Comparison of ENCODE assay signal across 10 mouse cellular contexts in the genomic region with DNA sequence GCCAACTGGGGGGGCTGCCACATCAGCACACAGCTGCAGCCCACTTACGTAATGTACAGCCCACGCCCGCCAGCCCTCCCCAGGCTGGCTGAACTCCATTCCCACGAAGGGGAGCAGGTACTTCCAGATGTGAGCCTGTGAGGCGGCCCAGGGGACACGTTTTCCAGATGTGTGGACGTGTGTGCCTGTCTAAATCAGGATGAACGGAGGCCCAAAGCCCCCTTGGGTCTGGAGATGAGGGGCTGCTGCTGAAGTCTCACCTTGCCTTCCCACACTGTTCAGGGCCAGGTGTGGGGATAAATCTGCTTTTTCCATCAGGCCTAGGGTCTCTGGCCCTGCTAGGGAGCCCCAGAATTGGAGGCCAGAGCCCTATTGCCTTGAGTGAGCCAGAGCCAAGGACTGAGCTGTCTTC. TPM values are rescaled to one million over a fixed set of nuclear protein-coding genes. Genes with fewer than 3 reads are reported as not detected.
A peak's percentile ranks its signal among the peaks of the same experiment; 100 is the strongest.
DNase-seq lines count a peak whose midpoint lies in the region; ATAC-seq lines count a peak whose summit lies in the region.
"Had no signal": no experiment of that assay in that cellular context is flagged by ENCODE, and none has a peak within 500 bp of the region (broad histone marks: within the 10 kb centered on the region; RNA-seq: fewer than 3 reads in every experiment).

No protein-coding gene starts in this region.

- H3K36me3 ChIP-seq in midbrain, embryonic 11.5 days (ENCODE audit: control insufficient read depth, insufficient read depth, low read length) = no peaks in the 10 kb centered on the region
- no peaks in the 10 kb centered on the region for H3K36me3 ChIP-seq in midbrain, embryonic 14.5 days (ENCODE audit: control insufficient read depth, insufficient read depth, low read length)
- no peaks in the 10 kb centered on the region for H3K36me3 ChIP-seq in hindbrain, embryonic 15.5 days
- peaks cover 50% of the 10 kb centered on the region for H3K36me3 ChIP-seq in stomach, embryonic 14.5 days (ENCODE audit: control insufficient read depth, insufficient read depth, low read length)
- H3K36me3 ChIP-seq: midbrain, embryonic 15.5 days had no signal

- peak overlapping the region; percentile 33; the same call in 1 of the 2 replicates for H3K9ac ChIP-seq in midbrain, embryonic 11.5 days (ENCODE audit: low read length)
- H3K9ac ChIP-seq in midbrain, embryonic 14.5 days (replicated peaks; ENCODE audit: low read length) = no peak overlapping the region
- H3K9ac ChIP-seq in hindbrain, embryonic 15.5 days = no peak overlapping the region
- H3K9ac ChIP-seq in stomach, embryonic 14.5 days (replicated peaks; ENCODE audit: low read depth, low read length) = peak overlapping the region; percentile 49
- H3K9ac ChIP-seq: midbrain, embryonic 15.5 days had no signal

- intact Hi-C loops in heart, postnatal 36 days (cut with DNase I) = no loop called here

- H3K4me1 ChIP-seq in midbrain, embryonic 11.5 days (ENCODE audit: control insufficient read depth, insufficient read depth, low read length) = peaks cover 22% of the 10 kb centered on the region
- peaks cover 9% of the 10 kb centered on the region for H3K4me1 ChIP-seq in midbrain, embryonic 14.5 days (ENCODE audit: control insufficient read depth, insufficient read depth, low read length)
- H3K4me1 ChIP-seq in hindbrain, embryonic 15.5 days (replicated peaks) = peaks cover 24% of the 10 kb centered on the region
- peaks cover 48% of the 10 kb centered on the region for H3K4me1 ChIP-seq in stomach, embryonic 14.5 days (ENCODE audit: control insufficient read depth, insufficient read depth, low read length)

- no peak overlapping the region for H3K4me3 ChIP-seq in midbrain, embryonic 11.5 days (ENCODE audit: low read depth, low read length)
- H3K4me3 ChIP-seq in midbrain, embryonic 14.5 days (replicated peaks; ENCODE audit: low read depth, low read length) = no peak overlapping the region
- H3K4me3 ChIP-seq in hindbrain, embryonic 15.5 days = no peak overlapping the region
- H3K4me3 ChIP-seq in stomach, embryonic 14.5 days (ENCODE audit: low read depth, low read length) = no peak overlapping the region
- H3K4me3 ChIP-seq: midbrain, embryonic 15.5 days had no signal

- no peak overlapping the region for H3K4me2 ChIP-seq in midbrain, embryonic 11.5 days
- H3K4me2 ChIP-seq in midbrain, embryonic 14.5 days (ENCODE audit: low read length) = no peak overlapping the region
- no peak overlapping the region for H3K4me2 ChIP-seq in hindbrain, embryonic 15.5 days
- H3K4me2 ChIP-seq in stomach, embryonic 14.5 days (replicated peaks; ENCODE audit: low read depth, low read length) = no peak overlapping the region

- no peak for ATAC-seq in midbrain, embryonic 11.5 days (ENCODE audit: low FRiP score)
- no peak for ATAC-seq in midbrain, embryonic 14.5 days (ENCODE audit: low FRiP score, low TSS enrichment)
- ATAC-seq in hindbrain, embryonic 15.5 days (ENCODE audit: low FRiP score, low read depth) = no peak
- no peak for ATAC-seq in stomach, embryonic 14.5 days (ENCODE audit: insufficient number of reproducible peaks, insufficient read depth, low FRiP score, low read depth)

- H3K27ac ChIP-seq in midbrain, embryonic 11.5 days (ENCODE audit: low read depth, low read length) = no peak overlapping the region
- H3K27ac ChIP-seq in midbrain, embryonic 14.5 days (replicated peaks; ENCODE audit: low read depth, low read length) = no peak overlapping the region
- H3K27ac ChIP-seq in hindbrain, embryonic 15.5 days (replicated peaks) = 0 out of 2 replicates have a peak overlapping the region, but pooled peaks have one; percentile 7
- peak overlapping the region; percentile 77 for H3K27ac ChIP-seq in stomach, embryonic 14.5 days (ENCODE audit: low read length)
- H3K27ac ChIP-seq: midbrain, embryonic 15.5 days had no signal

- H3K27me3 ChIP-seq in midbrain, embryonic 11.5 days (ENCODE audit: control insufficient read depth, insufficient read depth, low read length) = no peaks in the 10 kb centered on the region
- H3K27me3 ChIP-seq in midbrain, embryonic 14.5 days (ENCODE audit: control insufficient read depth, insufficient read depth, low read length) = no peaks in the 10 kb centered on the region
- H3K27me3 ChIP-seq in hindbrain, embryonic 15.5 days = no peaks in the 10 kb centered on the region
- H3K27me3 ChIP-seq in stomach, embryonic 14.5 days (ENCODE audit: control insufficient read depth, insufficient read depth, low read length) = no peaks in the 10 kb centered on the region
- H3K27me3 ChIP-seq: midbrain, embryonic 15.5 days had no signal

- no peaks in the 10 kb centered on the region for H3K9me3 ChIP-seq in midbrain, embryonic 11.5 days (ENCODE audit: control insufficient read depth, low read length)
- H3K9me3 ChIP-seq in midbrain, embryonic 14.5 days (ENCODE audit: control insufficient read depth, low read length) = no peaks in the 10 kb centered on the region
- no peaks in the 10 kb centered on the region for H3K9me3 ChIP-seq in hindbrain, embryonic 15.5 days
- H3K9me3 ChIP-seq in stomach, embryonic 14.5 days (ENCODE audit: control insufficient read depth, low read depth, low read length) = no peaks in the 10 kb centered on the region
- H3K9me3 ChIP-seq: midbrain, embryonic 15.5 days had no signal

- peak; percentile 95 for DNase-seq in heart, adult 11 months
- no peak for DNase-seq in heart, postnatal 36 days
- no peak for DNase-seq in midbrain, embryonic 11.5 days (ENCODE audit: low spot score, missing footprints)
- DNase-seq in midbrain, embryonic 14.5 days = no peak
- no peak for DNase-seq in frontal cortex, adult 2 months (ENCODE audit: extremely low spot score in 1 of 2, low spot score in 1 of 2)
- DNase-seq in frontal cortex, postnatal 14 days (ENCODE audit: low spot score in 2 of 2) = no peak

- 79% methylated on average over 8 of the region's 8 CpGs for WGBS in midbrain, embryonic 11.5 days
- WGBS in midbrain, embryonic 14.5 days = 84% methylated on average over 8 of the region's 8 CpGs
- WGBS in hindbrain, embryonic 15.5 days = 81% methylated on average over 8 of the region's 8 CpGs
- 52% methylated on average over 8 of the region's 8 CpGs for WGBS in stomach, embryonic 14.5 days

RNA-seq across cellular contexts. Expression of gene Tnnt3, which starts 11.9 kb away (rescaled TPM):
- total RNA-seq in heart, postnatal 36 days (2021) = under 1 TPM; 0.61 to 0.68 TPM
- 0.77 and 2.0 TPM in 2 replicates for polyA plus RNA-seq in midbrain, embryonic 11.5 days (2014; fragmentation: Nextera tagmentation; extraction: Ambion mirVana)
- 1.1 TPM in 1 of 2 replicates, not detected in the other for polyA plus RNA-seq in midbrain, embryonic 14.5 days (2014; fragmentation: Nextera tagmentation; extraction: Ambion mirVana)
- 3.3 and 3.6 TPM in 2 replicates for polyA plus RNA-seq in hindbrain, embryonic 15.5 days (2015; fragmentation: Nextera tagmentation; extraction: Ambion mirVana)
- polyA plus RNA-seq in stomach, embryonic 14.5 days (2014; fragmentation: Nextera tagmentation; extraction: Ambion mirVana) = 2.2 and 2.6 TPM in 2 replicates
- polyA plus RNA-seq in frontal cortex, adult 2 months (2012; rRNA removed) = 0.50 and 1.8 TPM in 2 replicates
- polyA plus RNA-seq: liver, adult 2 months had no signal

RNA-seq across cellular contexts. Expression of gene Lsp1, which starts 26.1 kb away (rescaled TPM):
- total RNA-seq in heart, postnatal 36 days (2021) = 10 to 100 TPM; 31.7 to 40.4 TPM
- 11.1 and 13.1 TPM in 2 replicates for polyA plus RNA-seq in midbrain, embryonic 11.5 days (2014; fragmentation: Nextera tagmentation; extraction: Ambion mirVana)
- 2.7 and 8.0 TPM in 2 replicates for polyA plus RNA-seq in midbrain, embryonic 14.5 days (2014; fragmentation: Nextera tagmentation; extraction: Ambion mirVana)
- 4.5 and 7.6 TPM in 2 replicates for polyA plus RNA-seq in hindbrain, embryonic 15.5 days (2015; fragmentation: Nextera tagmentation; extraction: Ambion mirVana)
- 194 and 211 TPM in 2 replicates for polyA plus RNA-seq in stomach, embryonic 14.5 days (2014; fragmentation: Nextera tagmentation; extraction: Ambion mirVana)
- 11.0 and 11.2 TPM in 2 replicates for polyA plus RNA-seq in frontal cortex, adult 2 months (2012; rRNA removed)

RNA-seq across cellular contexts. Expression of gene Tnni2, which starts 45.1 kb away (rescaled TPM):
- total RNA-seq in heart, postnatal 36 days (2021) = 1 to 10 TPM; 1.6 to 3.4 TPM
- 0.47 and 0.96 TPM in 2 replicates for polyA plus RNA-seq in midbrain, embryonic 11.5 days (2014; fragmentation: Nextera tagmentation; extraction: Ambion mirVana)
- polyA plus RNA-seq in midbrain, embryonic 14.5 days (2014; fragmentation: Nextera tagmentation; extraction: Ambion mirVana) = not detected in 2 replicates
- 0.79 and 1.4 TPM in 2 replicates for polyA plus RNA-seq in hindbrain, embryonic 15.5 days (2015; fragmentation: Nextera tagmentation; extraction: Ambion mirVana)
- 4.6 and 5.8 TPM in 2 replicates for polyA plus RNA-seq in stomach, embryonic 14.5 days (2014; fragmentation: Nextera tagmentation; extraction: Ambion mirVana)
- polyA plus RNA-seq in frontal cortex, adult 2 months (2012; rRNA removed) = 1.7 and 2.0 TPM in 2 replicates
- polyA plus RNA-seq: liver, adult 2 months had no signal

RNA-seq across cellular contexts. Expression of gene Mrpl23, which starts 45.7 kb away (rescaled TPM):
- total RNA-seq in heart, postnatal 36 days (2021) = 10 to 100 TPM; 12.8 to 13.1 TPM
- polyA plus RNA-seq in midbrain, embryonic 11.5 days (2014; fragmentation: Nextera tagmentation; extraction: Ambion mirVana) = 13.9 and 16.6 TPM in 2 replicates
- 11.9 and 23.9 TPM in 2 replicates for polyA plus RNA-seq in midbrain, embryonic 14.5 days (2014; fragmentation: Nextera tagmentation; extraction: Ambion mirVana)
- 21.1 and 21.6 TPM in 2 replicates for polyA plus RNA-seq in hindbrain, embryonic 15.5 days (2015; fragmentation: Nextera tagmentation; extraction: Ambion mirVana)
- polyA plus RNA-seq in stomach, embryonic 14.5 days (2014; fragmentation: Nextera tagmentation; extraction: Ambion mirVana) = 32.6 and 35.6 TPM in 2 replicates
- 81.6 and 81.9 TPM in 2 replicates for polyA plus RNA-seq in frontal cortex, adult 2 months (2012; rRNA removed)

RNA-seq across cellular contexts. Expression of gene Syt8, which starts 52.1 kb away (rescaled TPM):
- not detected for total RNA-seq in heart, postnatal 36 days (2021)
- not detected in 2 replicates for polyA plus RNA-seq in midbrain, embryonic 11.5 days (2014; fragmentation: Nextera tagmentation; extraction: Ambion mirVana)
- not detected in 2 replicates for polyA plus RNA-seq in midbrain, embryonic 14.5 days (2014; fragmentation: Nextera tagmentation; extraction: Ambion mirVana)
- not detected in 2 replicates for polyA plus RNA-seq in hindbrain, embryonic 15.5 days (2015; fragmentation: Nextera tagmentation; extraction: Ambion mirVana)
- polyA plus RNA-seq in stomach, embryonic 14.5 days (2014; fragmentation: Nextera tagmentation; extraction: Ambion mirVana) = 4.8 and 6.6 TPM in 2 replicates
- not detected in 2 replicates for polyA plus RNA-seq in frontal cortex, adult 2 months (2012; rRNA removed)
- total RNA-seq: liver, adult 2 months had no signal
- polyA plus RNA-seq: liver, adult 2 months; midbrain, embryonic 15.5 days had no signal

Comparison
In these comparisons a context has a peak if more than half of its experiments do, and no peak if none do; other contexts are left out.
1. H3K9ac ChIP-seq: peak in midbrain, embryonic 11.5 days (single experiment) and stomach, embryonic 14.5 days (single experiment); none in midbrain, embryonic 14.5 days (single experiment) and hindbrain, embryonic 15.5 days (single experiment).
2. H3K27ac ChIP-seq: peak in hindbrain, embryonic 15.5 days (single experiment) and stomach, embryonic 14.5 days (single experiment); none in midbrain, embryonic 11.5 days (single experiment) and midbrain, embryonic 14.5 days (single experiment).
3. RNA of gene Lsp1, which starts 26.1 kb away (polyA plus RNA-seq): 194 to 211 TPM in stomach, embryonic 14.5 days; 11.1 to 13.1 TPM in midbrain, embryonic 11.5 days, 11.0 to 11.2 TPM in frontal cortex, adult 2 months, 2.7 to 8.0 TPM in midbrain, embryonic 14.5 days and 4.5 to 7.6 TPM in hindbrain, embryonic 15.5 days; every median in the first group is over 10 times any median in the second.